Mouse (Mus musculus) intestine, embryonic 15.5 days (tissue): ENCODE measurements around the gene Ltb4r1. TPM values are rescaled to one million over a fixed set of nuclear protein-coding genes. Genes with fewer than 3 reads are reported as not detected.

Source experiments
- ATAC-seq: fragments of 200-750 bp; cut with Nextera tagmentation; 2 replicates; pipeline ENCODE4 v1.8.0; 2017; ENCODE audit warnings: moderate TSS enrichment, moderate library complexity
- H3K27ac ChIP-seq: fragments of 300-500 bp; sonication (generic); 2 replicates; pipeline ENCODE4 v1.5.1; 2015; ENCODE audit warnings: mild to moderate bottlenecking, inconsistent platforms
- H3K27me3 ChIP-seq: fragments of 300-500 bp; sonication (generic); replicated peaks from 2 replicates; pipeline ENCODE4 v1.6.1; 2015; ENCODE audit warnings: inconsistent platforms
- H3K36me3 ChIP-seq: fragments of 300-500 bp; sonication (generic); 2 replicates; pipeline ENCODE4 v1.6.1; 2015; ENCODE audit warnings: inconsistent platforms
- H3K4me1 ChIP-seq: fragments of 300-500 bp; sonication (generic); replicated peaks from 2 replicates; pipeline ENCODE4 v1.6.1; 2015; ENCODE audit warnings: inconsistent platforms
- H3K4me2 ChIP-seq: fragments of 300-500 bp; sonication (generic); replicated peaks from 2 replicates; pipeline ENCODE4 v1.6.1; 2015; ENCODE audit warnings: mild to moderate bottlenecking, inconsistent platforms
- H3K4me3 ChIP-seq: fragments of 300-500 bp; sonication (generic); replicated peaks from 2 replicates; pipeline ENCODE4 v1.5.1; 2015; ENCODE audit warnings: inconsistent platforms
- H3K9ac ChIP-seq: fragments of 300-500 bp; sonication (generic); 2 replicates; pipeline ENCODE4 v1.6.1; 2015; ENCODE audit warnings: inconsistent platforms
- H3K9me3 ChIP-seq: fragments of 300-500 bp; sonication (generic); 2 replicates; pipeline ENCODE4 v1.6.1; 2016; ENCODE audit warnings: inconsistent platforms
- WGBS: fragments of 180-500 bp; shearing (Covaris S2); methylation state at CpG from one replicate; pipeline ENCODE4 v1.1.7; 2015; 5-methylcytosine and 5-hydroxymethylcytosine counted together
- polyA plus RNA-seq: library from polyadenylated mRNA; unstranded; fragments of >200 nt; fragmentation: Nextera tagmentation; extraction: Ambion mirVana; gene quantifications from 2 replicates; pipeline ENCODE4 v1.2.1, GENCODE M21; 2015

The Ltb4r1 gene
- polyA plus RNA-seq, 1 experiment from 2014 or later = 0.93 TPM

DNA sequence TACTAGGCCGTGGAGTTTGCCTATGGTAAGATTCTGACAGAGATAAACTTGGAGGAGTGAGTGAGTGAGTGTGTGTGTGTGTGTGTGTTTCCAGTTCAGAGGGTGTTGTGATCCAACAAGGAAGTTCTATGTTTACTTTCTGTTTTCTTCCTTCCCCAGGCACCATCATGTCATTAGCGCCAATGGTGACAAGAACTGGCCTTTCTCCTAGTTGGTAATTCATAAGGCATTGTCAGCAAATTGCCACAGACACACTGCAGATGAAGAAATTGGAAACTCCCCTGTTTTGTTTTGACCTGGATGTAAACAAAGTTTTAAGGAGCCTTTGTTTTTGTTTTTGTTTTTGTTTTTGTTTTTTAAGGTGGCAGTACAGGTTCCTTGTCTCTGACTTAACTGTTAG lies 27.7 kb downstream of the Ltb4r1 start:
- 65% methylated on average over 2 of the region's 2 CpGs for WGBS
- 0 out of 2 replicates have a peak, but pooled peaks cover 6% of the 10 kb centered on the region for H3K4me1 ChIP-seq
- H3K27ac ChIP-seq = no peak overlapping the region
- no peaks in the 10 kb centered on the region for H3K36me3 ChIP-seq
- H3K27me3 ChIP-seq = no peaks in the 10 kb centered on the region
- H3K4me2 ChIP-seq = no peak overlapping the region
- ATAC-seq = no peak
- H3K9me3 ChIP-seq = no peaks in the 10 kb centered on the region
- H3K9ac ChIP-seq = no peak overlapping the region
- no peak overlapping the region for H3K4me3 ChIP-seq

DNA sequence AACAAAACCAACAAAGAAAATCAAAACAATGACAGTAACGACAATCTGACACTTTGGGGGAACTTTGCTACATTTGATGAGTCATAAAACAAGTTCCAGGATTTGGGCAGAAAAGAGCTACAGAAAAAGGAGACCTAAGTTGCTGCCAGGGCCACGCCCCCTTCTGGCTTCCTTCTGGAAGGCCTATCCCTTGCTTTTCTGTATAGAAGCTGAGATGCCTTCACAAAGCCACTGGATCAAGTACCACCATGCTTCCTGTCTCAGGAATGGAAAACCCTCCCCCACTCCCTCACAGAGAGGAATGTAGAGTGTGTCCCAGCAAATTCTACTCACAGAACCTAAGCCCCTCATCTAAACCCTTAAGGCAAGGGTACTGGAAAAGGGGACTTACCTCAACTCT lies 28.2 kb downstream of the Ltb4r1 start:
- Histone ChIP-seq H3K36me3 (no peaks in the 10 kb centered on the region), H3K9ac (no peak overlapping the region), H3K4me3 (no peak overlapping the region), H3K4me1 (0 out of 2 replicates have a peak, but pooled peaks cover 4% of the 10 kb centered on the region), H3K4me2 (no peak overlapping the region), H3K27me3 (no peaks in the 10 kb centered on the region), H3K27ac (no peak overlapping the region), H3K9me3 (no peaks in the 10 kb centered on the region)
- 64% methylated on average over 2 of the region's 2 CpGs for WGBS
- ATAC-seq = no peak

DNA sequence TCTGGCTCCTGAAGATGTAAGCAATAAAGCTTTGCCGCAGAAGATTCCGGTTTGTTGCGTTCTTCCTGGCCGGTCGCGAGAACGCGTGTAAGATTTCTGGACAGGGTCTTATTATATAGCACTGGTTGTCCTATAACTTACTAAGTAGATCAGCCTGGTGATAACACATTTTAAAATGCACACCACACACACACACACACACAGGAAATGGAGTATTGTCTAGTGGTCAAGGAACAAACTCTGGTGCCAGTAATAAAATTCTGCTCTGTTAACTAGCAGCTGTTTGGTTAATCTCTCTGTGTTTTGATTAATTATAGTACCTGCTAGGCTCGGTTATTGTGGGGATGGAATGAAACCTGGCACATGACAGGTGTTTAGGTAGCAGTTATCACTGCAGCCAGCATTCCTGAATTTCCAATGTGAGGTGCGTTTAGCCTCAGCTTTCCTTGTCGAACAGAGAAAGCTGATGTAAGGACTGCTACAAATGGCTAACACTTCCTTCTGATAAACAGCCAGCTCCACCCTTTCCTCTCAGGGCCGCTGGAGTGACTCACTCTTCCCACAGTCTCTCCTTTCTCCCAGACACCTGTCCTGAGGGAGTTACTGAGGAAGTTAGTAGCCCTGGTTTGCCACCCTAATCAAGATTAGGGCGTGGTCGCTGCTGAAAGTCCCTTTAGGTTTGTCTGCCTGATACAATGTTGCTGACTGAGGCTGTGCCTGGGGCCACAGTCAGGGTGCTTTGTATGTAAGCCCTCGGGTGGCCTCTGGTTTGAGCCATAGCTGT lies 29.8 kb downstream of the Ltb4r1 start:
- H3K4me1 ChIP-seq = 0 out of 2 replicates have a peak, but pooled peaks cover 4% of the 10 kb centered on the region
- WGBS = 64% methylated on average over 15 of the region's 15 CpGs
- no peak overlapping the region for H3K4me3 ChIP-seq
- H3K27me3 ChIP-seq = no peaks in the 10 kb centered on the region
- H3K9me3 ChIP-seq = no peaks in the 10 kb centered on the region
- no peaks in the 10 kb centered on the region for H3K36me3 ChIP-seq
- peak overlapping the region; percentile 69 for H3K27ac ChIP-seq
- ATAC-seq = peak; percentile 97
- 0 out of 2 replicates have a peak overlapping the region, but pooled peaks have one; percentile 9 for H3K4me2 ChIP-seq
- H3K9ac ChIP-seq = no peak overlapping the region

DNA sequence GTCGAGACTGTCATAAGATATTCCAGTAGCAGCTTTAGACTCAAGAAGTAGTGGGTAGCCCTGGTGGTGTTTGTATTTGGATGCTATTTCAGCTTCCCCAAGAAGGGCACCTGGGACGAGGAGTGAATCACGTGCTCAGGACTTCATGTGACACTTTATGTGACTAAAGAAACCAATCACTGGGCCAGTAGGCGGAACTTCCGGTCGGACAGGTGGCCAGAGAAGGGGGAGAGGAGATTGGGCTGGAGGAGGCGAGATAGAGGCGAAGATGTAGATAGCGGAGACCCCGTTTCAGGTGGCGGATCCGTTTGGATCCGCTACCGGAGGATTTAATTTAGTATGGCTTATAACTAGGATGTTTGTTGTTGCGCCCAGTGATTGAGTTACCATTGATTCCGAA lies 49.1 kb downstream of the Ltb4r1 start:
- no peaks in the 10 kb centered on the region for H3K27me3 ChIP-seq
- H3K9me3 ChIP-seq = no peaks in the 10 kb centered on the region
- H3K36me3 ChIP-seq = no peaks in the 10 kb centered on the region
- peak overlapping the region; percentile 31; the same call in 1 of the 2 replicates for H3K9ac ChIP-seq
- peak; percentile 87 for ATAC-seq
- peak overlapping the region; percentile 42 for H3K4me3 ChIP-seq
- WGBS = 20% methylated on average over 16 of the region's 16 CpGs
- peak overlapping the region; percentile 75 for H3K4me2 ChIP-seq
- no peak overlapping the region for H3K27ac ChIP-seq
- no peaks in the 10 kb centered on the region for H3K4me1 ChIP-seq

DNA sequence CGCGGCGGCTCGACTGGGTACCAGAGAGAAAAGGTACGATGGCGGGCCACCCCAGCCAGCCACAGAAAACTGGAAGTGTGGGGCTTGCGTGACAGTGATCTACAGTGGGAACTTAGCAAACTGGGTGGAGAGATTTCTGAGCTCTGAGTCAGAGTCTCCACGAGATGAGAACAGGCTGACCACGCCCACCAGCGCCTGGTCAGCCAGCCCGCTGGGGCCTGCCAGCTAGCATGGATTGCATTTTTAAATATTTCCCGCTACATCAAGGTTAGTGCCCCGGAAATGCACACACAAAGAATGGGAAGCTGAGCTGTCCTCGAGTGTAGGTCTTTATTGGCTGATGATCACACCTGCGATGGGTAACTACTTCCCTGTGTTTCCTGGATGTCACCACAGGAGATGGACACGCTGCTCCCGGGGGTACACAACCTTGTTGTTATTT lies 49.6 kb downstream of the Ltb4r1 start:
- H3K9ac ChIP-seq = peak overlapping the region; percentile 31; the same call in 1 of the 2 replicates
- H3K4me2 ChIP-seq = peak overlapping the region; percentile 75
- no peaks in the 10 kb centered on the region for H3K9me3 ChIP-seq
- H3K4me3 ChIP-seq = peak overlapping the region; percentile 42
- no peaks in the 10 kb centered on the region for H3K27me3 ChIP-seq
- WGBS = 19% methylated on average over 17 of the region's 17 CpGs
- H3K36me3 ChIP-seq = no peaks in the 10 kb centered on the region
- H3K27ac ChIP-seq = no peak overlapping the region
- ATAC-seq = peak; percentile 93
- H3K4me1 ChIP-seq = no peaks in the 10 kb centered on the region

Other genes starting within 250 kb of the Ltb4r1 start
- gene Nrl, start 241.0 kb upstream of the Ltb4r1 start, polyA plus RNA-seq = not detected in 2 replicates
- gene Pck2, start 225.7 kb upstream of the Ltb4r1 start, polyA plus RNA-seq = 48.8 and 50.8 TPM in 2 replicates
- gene Dcaf11, start 206.0 kb upstream of the Ltb4r1 start, polyA plus RNA-seq = 72.8 and 86.2 TPM in 2 replicates
- gene A730061H03Rik, start 205.6 kb upstream of the Ltb4r1 start, polyA plus RNA-seq = 2.2 and 2.4 TPM in 2 replicates
- gene Fitm1, start 190.3 kb upstream of the Ltb4r1 start, polyA plus RNA-seq = 0.49 and 0.72 TPM in 2 replicates
- 197 and 207 TPM in 2 replicates for gene Psme1, start 187.8 kb upstream of the Ltb4r1 start, polyA plus RNA-seq
- 9.6 and 11.6 TPM in 2 replicates for gene Emc9, start 180.7 kb upstream of the Ltb4r1 start, polyA plus RNA-seq
- gene Psme2, start 174.8 kb upstream of the Ltb4r1 start, polyA plus RNA-seq = 343 and 366 TPM in 2 replicates
- gene Rnf31, start 174.3 kb upstream of the Ltb4r1 start, polyA plus RNA-seq = 15.7 and 16.3 TPM in 2 replicates
- 10.5 and 10.8 TPM in 2 replicates for gene Irf9, start 162.4 kb upstream of the Ltb4r1 start, polyA plus RNA-seq
- gene Rec8, start 147.9 kb upstream of the Ltb4r1 start, polyA plus RNA-seq = 8.2 and 10.5 TPM in 2 replicates
- 63.8 and 72.8 TPM in 2 replicates for gene Ipo4, start 130.0 kb upstream of the Ltb4r1 start, polyA plus RNA-seq
- 0.86 and 2.6 TPM in 2 replicates for gene Gm49378, start 128.1 kb upstream of the Ltb4r1 start, polyA plus RNA-seq
- 119 and 124 TPM in 2 replicates for gene Tm9sf1, start 122.2 kb upstream of the Ltb4r1 start, polyA plus RNA-seq
- 0.75 and 1.2 TPM in 2 replicates for gene Tssk4, start 115.8 kb upstream of the Ltb4r1 start, polyA plus RNA-seq
- 58.4 and 62.1 TPM in 2 replicates for gene Mdp1, start 105.5 kb upstream of the Ltb4r1 start, polyA plus RNA-seq
- 58.6 and 58.7 TPM in 2 replicates for gene Gmpr2, start 94.0 kb upstream of the Ltb4r1 start, polyA plus RNA-seq
- gene Nedd8, start 93.8 kb upstream of the Ltb4r1 start, polyA plus RNA-seq = 510 and 527 TPM in 2 replicates
- gene Tinf2, start 84.1 kb upstream of the Ltb4r1 start, polyA plus RNA-seq = 35.8 and 38.7 TPM in 2 replicates
- gene Tgm1, start 52.0 kb upstream of the Ltb4r1 start, polyA plus RNA-seq = 1.1 and 1.2 TPM in 2 replicates
- gene Rabggta, start 43.7 kb upstream of the Ltb4r1 start, polyA plus RNA-seq = 34.1 and 34.9 TPM in 2 replicates
- gene Dhrs1, start 20.3 kb upstream of the Ltb4r1 start, polyA plus RNA-seq = 99.4 and 117 TPM in 2 replicates
- 35.6 and 36.0 TPM in 2 replicates for gene Nop9, start 20.3 kb upstream of the Ltb4r1 start, polyA plus RNA-seq
- gene Cideb, start 7.5 kb upstream of the Ltb4r1 start, polyA plus RNA-seq = 52.7 and 63.5 TPM in 2 replicates
- gene Ltb4r2, start 4.5 kb upstream of the Ltb4r1 start, polyA plus RNA-seq = 0.31 and 0.52 TPM in 2 replicates
- gene Adcy4, start 18.1 kb downstream of the Ltb4r1 start, polyA plus RNA-seq = 6.7 and 7.0 TPM in 2 replicates
- 45.2 and 45.6 TPM in 2 replicates for gene Ripk3, start 22.9 kb downstream of the Ltb4r1 start, polyA plus RNA-seq
- gene Nfatc4, start 57.2 kb downstream of the Ltb4r1 start, polyA plus RNA-seq = 25.7 and 26.3 TPM in 2 replicates
- 14.5 and 18.3 TPM in 2 replicates for gene Nynrin, start 88.0 kb downstream of the Ltb4r1 start, polyA plus RNA-seq
- gene Cbln3, start 118.4 kb downstream of the Ltb4r1 start, polyA plus RNA-seq = 0.18 and 0.29 TPM in 2 replicates
- gene Khnyn, start 119.0 kb downstream of the Ltb4r1 start, polyA plus RNA-seq = 15.1 and 15.4 TPM in 2 replicates
- 73.6 and 80.3 TPM in 2 replicates for gene Sdr39u1, start 134.3 kb downstream of the Ltb4r1 start, polyA plus RNA-seq
- 1.9 and 3.3 TPM in 2 replicates for gene Cma1, start 178.7 kb downstream of the Ltb4r1 start, polyA plus RNA-seq
- gene Cma2, start 185.0 kb downstream of the Ltb4r1 start, polyA plus RNA-seq = not detected in 2 replicates